Mouse (Mus musculus) embryonic facial prominence, embryonic 15.5 days (tissue): ENCODE data around the gene Klhl32. TPM values are rescaled to one million over a fixed set of nuclear protein-coding genes. Genes with fewer than 3 reads are reported as not detected.

Experiments
- ATAC-seq: fragments of 200-750 bp; cut with Nextera tagmentation; 2 replicates; pipeline ENCODE4 v1.8.0; 2017; ENCODE audit warnings: low read depth, moderate TSS enrichment; ENCODE audit not compliant: insufficient number of reproducible peaks, low FRiP score, low TSS enrichment
- H3K27ac ChIP-seq: fragments of 300-500 bp; sonication (generic); replicated peaks from 2 replicates; pipeline ENCODE4 v1.5.1; 2015; ENCODE audit warnings: mild to moderate bottlenecking, inconsistent platforms
- H3K27me3 ChIP-seq: fragments of 300-500 bp; sonication (generic); 2 replicates; pipeline ENCODE4 v1.6.1; 2015; ENCODE audit warnings: inconsistent platforms
- H3K36me3 ChIP-seq: fragments of 300-500 bp; sonication (generic); 2 replicates; pipeline ENCODE4 v1.6.1; 2015; ENCODE audit warnings: mild to moderate bottlenecking, inconsistent platforms
- H3K4me1 ChIP-seq: fragments of 300-500 bp; sonication (generic); 2 replicates; pipeline ENCODE4 v1.6.1; 2015; ENCODE audit warnings: inconsistent platforms
- H3K4me2 ChIP-seq: fragments of 300-500 bp; sonication (generic); replicated peaks from 2 replicates; pipeline ENCODE4 v1.6.1; 2015; ENCODE audit warnings: mild to moderate bottlenecking, inconsistent platforms
- H3K4me3 ChIP-seq: fragments of 300-500 bp; sonication (generic); replicated peaks from 2 replicates; pipeline ENCODE4 v1.5.1; 2015; ENCODE audit warnings: mild to moderate bottlenecking, inconsistent platforms
- H3K9ac ChIP-seq: fragments of 300-500 bp; sonication (generic); 2 replicates; pipeline ENCODE4 v1.6.1; 2015; ENCODE audit warnings: inconsistent platforms
- H3K9me3 ChIP-seq: fragments of 300-500 bp; sonication (generic); replicated peaks from 2 replicates; pipeline ENCODE4 v1.6.1; 2016; ENCODE audit warnings: inconsistent platforms
- WGBS: fragments of 180-500 bp; shearing (Covaris S2); methylation state at CpG from one replicate; pipeline ENCODE4 v1.1.7; 2015; 5-methylcytosine and 5-hydroxymethylcytosine counted together
- polyA plus RNA-seq: library from polyadenylated mRNA; unstranded; fragments of >200 nt; fragmentation: Nextera tagmentation; extraction: Ambion mirVana; gene quantifications from 2 replicates; pipeline ENCODE4 v1.2.1, GENCODE M21; 2015

The Klhl32 gene
- polyA plus RNA-seq, 1 experiment from 2014 or later, result 6.3 TPM

GRCm38 (mm10) chr4:24627871-24628270 is 223.1 kb downstream of the Klhl32 start:
- H3K9me3 ChIP-seq, result no peaks in the 10 kb centered on the region
- H3K9ac ChIP-seq, result no peak overlapping the region
- H3K4me1 ChIP-seq, result 0 out of 2 replicates have a peak, but pooled peaks cover 3% of the 10 kb centered on the region
- no peak for ATAC-seq
- H3K36me3 ChIP-seq, result no peaks in the 10 kb centered on the region
- no peak overlapping the region for H3K4me3 ChIP-seq
- no peak overlapping the region for H3K27ac ChIP-seq
- H3K4me2 ChIP-seq, result no peak overlapping the region
- H3K27me3 ChIP-seq, result no peaks in the 10 kb centered on the region
- 47% methylated on average over 1 of the region's 1 CpGs for WGBS

- Histone ChIP-seq H3K4me2 (no peak overlapping the region), H3K36me3 (no peaks in the 10 kb centered on the region), H3K9me3 (no peaks in the 10 kb centered on the region), H3K4me3 (no peak overlapping the region), H3K27me3 (no peaks in the 10 kb centered on the region), H3K9ac (no peak overlapping the region), H3K4me1 (0 out of 2 replicates have a peak, but pooled peaks cover 3% of the 10 kb centered on the region), H3K27ac (no peak overlapping the region)
- 50% methylated on average over 4 of the region's 4 CpGs for WGBS
- ATAC-seq, result no peak
Observed at GRCm38 (mm10) chr4:24626686-24627085, 224.2 kb downstream of the Klhl32 start.

GRCm38 (mm10) chr4:24625951-24626584 is 224.9 kb downstream of the Klhl32 start:
- Histone ChIP-seq H3K27me3 (no peaks in the 10 kb centered on the region), H3K4me3 (no peak overlapping the region), H3K9ac (no peak overlapping the region), H3K36me3 (no peaks in the 10 kb centered on the region), H3K4me1 (no peaks in the 10 kb centered on the region), H3K27ac (no peak overlapping the region), H3K4me2 (no peak overlapping the region), H3K9me3 (no peaks in the 10 kb centered on the region)
- WGBS, result 63% methylated on average over 13 of the region's 13 CpGs
- ATAC-seq, result no peak

GRCm38 (mm10) chr4:24621422-24622187 is 229.3 kb downstream of the Klhl32 start:
- no peak overlapping the region for H3K9ac ChIP-seq
- no peak overlapping the region for H3K4me2 ChIP-seq
- ATAC-seq, result no peak
- H3K4me1 ChIP-seq, result no peaks in the 10 kb centered on the region
- no peaks in the 10 kb centered on the region for H3K9me3 ChIP-seq
- H3K27ac ChIP-seq, result no peak overlapping the region
- H3K27me3 ChIP-seq, result no peaks in the 10 kb centered on the region
- no peaks in the 10 kb centered on the region for H3K36me3 ChIP-seq
- 40% methylated on average over 9 of the region's 9 CpGs for WGBS
- H3K4me3 ChIP-seq, result no peak overlapping the region

GRCm38 (mm10) chr4:24620440-24620839 is 230.5 kb downstream of the Klhl32 start:
- WGBS, result 71% methylated on average over 5 of the region's 5 CpGs
- H3K9ac ChIP-seq, result no peak overlapping the region
- H3K4me2 ChIP-seq, result no peak overlapping the region
- no peak overlapping the region for H3K4me3 ChIP-seq
- ATAC-seq, result no peak
- H3K4me1 ChIP-seq, result no peaks in the 10 kb centered on the region
- H3K27ac ChIP-seq, result no peak overlapping the region
- H3K9me3 ChIP-seq, result no peaks in the 10 kb centered on the region
- H3K27me3 ChIP-seq, result no peaks in the 10 kb centered on the region
- H3K36me3 ChIP-seq, result no peaks in the 10 kb centered on the region

- no peaks in the 10 kb centered on the region for H3K36me3 ChIP-seq
- no peaks in the 10 kb centered on the region for H3K4me1 ChIP-seq
- no peaks in the 10 kb centered on the region for H3K9me3 ChIP-seq
- peak; percentile 54; the same call in 1 of the 2 replicates for ATAC-seq
- H3K4me2 ChIP-seq, result no peak overlapping the region
- H3K9ac ChIP-seq, result no peak overlapping the region
- no peaks in the 10 kb centered on the region for H3K27me3 ChIP-seq
- H3K4me3 ChIP-seq, result no peak overlapping the region
- WGBS, result 56% methylated on average over 6 of the region's 6 CpGs
- H3K27ac ChIP-seq, result no peak overlapping the region
Observed at GRCm38 (mm10) chr4:24620005-24620404, 230.9 kb downstream of the Klhl32 start.

GRCm38 (mm10) chr4:24609564-24609963 is 241.4 kb downstream of the Klhl32 start:
- H3K9me3 ChIP-seq, result no peaks in the 10 kb centered on the region
- H3K9ac ChIP-seq, result no peak overlapping the region
- 94% methylated on average over 2 of the region's 2 CpGs for WGBS
- no peak overlapping the region for H3K27ac ChIP-seq
- H3K4me2 ChIP-seq, result no peak overlapping the region
- no peak for ATAC-seq
- H3K36me3 ChIP-seq, result no peaks in the 10 kb centered on the region
- H3K4me3 ChIP-seq, result no peak overlapping the region
- no peaks in the 10 kb centered on the region for H3K27me3 ChIP-seq
- H3K4me1 ChIP-seq, result no peaks in the 10 kb centered on the region

- no peak for ATAC-seq
- 78% methylated on average over 3 of the region's 3 CpGs for WGBS
- Histone ChIP-seq H3K9me3 (no peaks in the 10 kb centered on the region), H3K9ac (no peak overlapping the region), H3K27ac (no peak overlapping the region), H3K4me1 (no peaks in the 10 kb centered on the region), H3K36me3 (no peaks in the 10 kb centered on the region), H3K4me2 (no peak overlapping the region), H3K4me3 (no peak overlapping the region), H3K27me3 (no peaks in the 10 kb centered on the region)
Observed at GRCm38 (mm10) chr4:24609085-24609484, 241.8 kb downstream of the Klhl32 start.

GRCm38 (mm10) chr4:24601711-24602110 is 249.2 kb downstream of the Klhl32 start:
- 95% methylated on average over 6 of the region's 6 CpGs for WGBS
- H3K27me3 ChIP-seq, result no peaks in the 10 kb centered on the region
- no peak overlapping the region for H3K4me2 ChIP-seq
- H3K36me3 ChIP-seq, result 0 out of 2 replicates have a peak, but pooled peaks cover 12% of the 10 kb centered on the region
- no peaks in the 10 kb centered on the region for H3K9me3 ChIP-seq
- H3K4me1 ChIP-seq, result no peaks in the 10 kb centered on the region
- no peak overlapping the region for H3K4me3 ChIP-seq
- no peak overlapping the region for H3K27ac ChIP-seq
- no peak overlapping the region for H3K9ac ChIP-seq
- ATAC-seq, result no peak

- no peak overlapping the region for H3K4me3 ChIP-seq
- H3K9ac ChIP-seq, result no peak overlapping the region
- H3K4me1 ChIP-seq, result no peaks in the 10 kb centered on the region
- H3K36me3 ChIP-seq, result 0 out of 2 replicates have a peak, but pooled peaks cover 12% of the 10 kb centered on the region
- no peak for ATAC-seq
- H3K27ac ChIP-seq, result no peak overlapping the region
- 76% methylated on average over 1 of the region's 1 CpGs for WGBS
- no peaks in the 10 kb centered on the region for H3K9me3 ChIP-seq
- no peak overlapping the region for H3K4me2 ChIP-seq
- H3K27me3 ChIP-seq, result no peaks in the 10 kb centered on the region
Observed at GRCm38 (mm10) chr4:24598637-24599036, 252.3 kb downstream of the Klhl32 start.

GRCm38 (mm10) chr4:24596942-24597611 is 253.8 kb downstream of the Klhl32 start:
- no peak for ATAC-seq
- H3K27ac ChIP-seq, result no peak overlapping the region
- no peaks in the 10 kb centered on the region for H3K4me1 ChIP-seq
- H3K9ac ChIP-seq, result no peak overlapping the region
- no peak overlapping the region for H3K4me2 ChIP-seq
- H3K36me3 ChIP-seq, result 0 out of 2 replicates have a peak, but pooled peaks cover 7% of the 10 kb centered on the region
- no peaks in the 10 kb centered on the region for H3K9me3 ChIP-seq
- no peaks in the 10 kb centered on the region for H3K27me3 ChIP-seq
- no peak overlapping the region for H3K4me3 ChIP-seq
- 85% methylated on average over 6 of the region's 6 CpGs for WGBS
